Mouse (Mus musculus): ENCODE data around the gene Prrc2b. TPM values are rescaled to one million over a fixed set of nuclear protein-coding genes. Genes with fewer than 3 reads are reported as not detected.

Gene Prrc2b
- total RNA-seq, 2 experiments from 2014 or later = 12.8 to 32.6 TPM

- ATAC-seq (replicated peaks; ENCODE audit: poor library complexity, severe bottlenecking) = no peak
Measured at GRCm38 (mm10) chr2:32158616-32159239, 7.8 kb downstream of the Prrc2b start.

GRCm38 (mm10) chr2:32160525-32160924 is 9.6 kb downstream of the Prrc2b start:
- ATAC-seq (replicated peaks; ENCODE audit: poor library complexity, severe bottlenecking) = no peak

DNA sequence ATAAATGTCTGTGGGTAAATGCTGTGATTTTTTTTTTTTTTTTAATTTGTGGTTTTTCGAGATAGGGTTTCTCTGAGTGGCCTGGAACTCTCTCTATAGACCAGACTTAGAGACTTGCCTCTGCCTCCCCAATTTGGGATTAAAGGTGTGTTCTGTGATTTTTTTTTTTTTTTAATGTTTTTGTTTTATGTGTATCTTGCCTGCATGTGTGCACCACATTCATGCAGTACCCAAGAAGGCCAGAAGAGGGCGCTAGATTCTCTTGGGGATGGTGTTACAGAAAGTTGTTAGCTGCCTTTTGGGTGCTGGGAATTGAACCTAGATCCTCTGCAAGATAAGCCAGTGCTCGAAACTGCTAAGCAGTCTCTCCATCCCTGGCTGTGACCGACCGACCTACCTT is 10.1 kb downstream of the Prrc2b start:
- no peak for ATAC-seq (replicated peaks; ENCODE audit: poor library complexity, severe bottlenecking)

DNA sequence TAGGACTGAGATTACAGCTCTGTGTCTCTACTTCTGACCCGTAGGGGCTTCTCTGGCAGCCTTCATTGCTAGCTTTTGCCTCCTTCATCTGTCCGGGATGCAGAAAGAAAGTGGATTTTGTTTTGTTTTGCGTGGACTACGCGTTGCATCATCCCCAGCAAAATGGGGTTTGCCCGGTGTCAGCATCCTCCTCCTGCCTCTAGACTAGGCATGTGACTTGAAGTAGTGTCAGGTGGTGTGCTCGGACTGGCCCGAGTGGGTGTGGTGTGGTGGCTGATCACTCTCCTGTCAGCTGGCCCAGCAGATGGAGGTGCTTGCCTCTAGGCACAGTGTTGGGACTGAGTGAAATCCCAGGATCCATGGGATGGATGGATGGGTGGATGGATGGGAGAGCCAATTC is 11.2 kb downstream of the Prrc2b start:
- ATAC-seq (replicated peaks; ENCODE audit: poor library complexity, severe bottlenecking) = no peak

GRCm38 (mm10) chr2:32162646-32163045 is 11.8 kb downstream of the Prrc2b start:
- ATAC-seq (replicated peaks; ENCODE audit: poor library complexity, severe bottlenecking) = no peak

GRCm38 (mm10) chr2:32163057-32163456 is 12.2 kb downstream of the Prrc2b start:
- no peak for ATAC-seq (replicated peaks; ENCODE audit: poor library complexity, severe bottlenecking)

DNA sequence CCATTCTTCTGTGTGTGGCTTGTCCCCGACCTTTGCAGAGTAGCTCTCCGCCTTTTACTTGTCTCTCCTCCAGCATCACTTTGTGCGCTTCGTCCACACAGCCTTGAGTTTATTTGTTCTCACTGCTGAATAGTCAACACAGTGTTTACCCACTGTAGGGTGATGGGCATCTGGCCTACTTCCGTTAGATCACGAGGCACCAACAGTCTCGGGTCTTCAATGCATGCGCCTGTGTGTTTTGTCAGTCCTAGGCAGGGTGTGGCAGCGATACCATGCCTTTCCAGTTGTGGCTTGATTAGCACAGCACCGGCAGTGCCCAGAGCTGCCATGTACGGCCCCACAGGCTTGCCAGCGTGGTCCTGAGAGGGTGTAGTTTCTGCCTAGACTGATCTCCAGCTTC is 13.6 kb downstream of the Prrc2b start:
- ATAC-seq (replicated peaks; ENCODE audit: poor library complexity, severe bottlenecking) = no peak

DNA sequence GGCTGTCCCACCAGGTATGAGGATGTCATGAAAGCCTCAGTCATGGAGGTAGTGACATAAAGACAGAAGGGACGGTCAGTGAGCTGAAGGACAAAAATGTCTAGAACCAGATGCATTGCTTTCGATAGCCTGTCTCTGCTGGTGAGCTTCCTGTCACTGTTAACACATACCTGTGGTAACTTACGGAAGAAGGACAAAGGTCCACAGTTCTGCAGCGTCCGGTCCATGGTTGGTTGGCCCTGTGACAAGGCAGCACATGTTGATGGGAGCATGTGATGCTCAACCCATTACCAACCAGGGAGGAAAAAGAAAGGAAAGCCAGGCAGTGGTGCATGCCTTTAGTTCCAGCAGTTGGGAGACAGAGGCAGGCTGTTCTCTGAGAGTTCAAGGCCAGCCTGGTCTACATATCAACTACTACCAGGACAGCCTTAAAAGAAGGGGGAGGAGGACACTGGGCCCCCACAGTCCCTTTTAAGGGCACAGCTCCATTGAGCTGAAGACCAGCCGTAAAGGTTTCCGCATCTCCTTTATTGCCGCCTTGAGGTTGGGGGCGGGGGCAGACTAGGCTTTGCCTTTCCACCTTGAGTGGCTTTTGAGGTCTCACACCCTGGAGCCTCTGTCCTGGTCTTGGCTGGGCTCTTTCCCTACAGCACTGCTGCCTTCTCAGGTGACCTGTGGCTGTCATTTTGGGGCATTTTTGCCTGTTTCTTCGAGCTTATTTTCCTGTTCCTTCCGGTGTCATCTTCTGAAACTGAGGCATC is 14.3 kb downstream of the Prrc2b start:
- no peak for ATAC-seq (replicated peaks; ENCODE audit: poor library complexity, severe bottlenecking)

DNA sequence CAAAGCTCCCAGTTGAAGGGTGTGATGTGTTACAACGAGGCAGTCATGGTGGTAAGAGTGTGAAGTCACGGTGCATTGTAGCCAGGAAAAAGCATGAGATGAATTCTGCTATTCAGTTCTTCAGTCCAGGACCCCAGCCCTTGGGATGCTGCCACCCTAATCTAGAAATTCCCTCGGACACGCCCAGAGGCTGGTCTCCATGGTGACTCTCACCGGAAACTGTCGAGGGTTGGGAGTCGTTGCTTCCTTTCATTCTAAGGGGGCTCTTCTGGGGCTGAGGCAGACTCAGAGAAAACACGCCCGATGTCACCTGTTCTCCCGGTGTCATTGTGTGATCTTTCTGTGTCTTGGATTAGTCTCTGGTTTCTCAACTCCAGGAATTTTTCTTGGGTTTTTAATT is 15.7 kb downstream of the Prrc2b start:
- ATAC-seq (replicated peaks; ENCODE audit: poor library complexity, severe bottlenecking) = peak; percentile 15; the same call in 1 of the 2 replicates

DNA sequence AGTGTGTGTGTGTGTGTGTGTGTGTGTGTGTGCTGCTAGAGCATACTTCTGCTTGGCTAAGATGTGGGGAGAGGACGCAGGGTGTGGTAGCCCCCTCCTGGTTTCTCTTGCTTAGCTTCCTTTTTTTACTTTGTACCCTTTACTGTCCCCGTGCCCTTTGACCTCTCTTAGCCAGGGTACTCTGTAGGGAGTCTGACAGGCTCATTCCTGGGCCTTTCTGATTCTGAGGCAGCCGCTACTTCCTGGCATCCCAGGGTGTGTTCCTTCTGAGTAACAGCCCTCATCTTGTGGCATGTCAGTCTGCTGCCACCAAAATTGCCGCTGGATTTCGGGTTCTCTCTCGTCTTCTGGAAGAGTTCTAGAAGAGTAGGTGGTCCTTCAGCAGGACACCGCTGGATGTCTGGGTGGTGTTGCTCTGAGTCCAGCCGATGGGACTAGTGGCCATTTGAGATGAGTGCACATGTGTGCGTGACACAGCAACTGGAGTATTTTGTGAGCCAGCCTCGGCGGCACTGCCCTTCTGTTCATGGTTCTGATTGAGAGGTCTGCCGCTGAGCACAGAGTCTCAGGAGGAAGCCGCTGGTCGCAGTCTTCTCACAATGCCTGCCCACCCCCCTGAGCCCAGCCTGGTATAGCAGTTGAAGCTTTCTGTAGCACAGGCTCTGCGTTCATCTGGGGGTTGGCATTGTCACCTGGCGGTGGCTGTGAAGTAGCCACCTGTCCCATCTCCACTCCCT is 16.3 kb downstream of the Prrc2b start:
- ATAC-seq (replicated peaks; ENCODE audit: poor library complexity, severe bottlenecking) = peak; percentile 60

- ATAC-seq (replicated peaks; ENCODE audit: poor library complexity, severe bottlenecking) = peak; percentile 76
Measured at GRCm38 (mm10) chr2:32167819-32168218, 16.9 kb downstream of the Prrc2b start.

DNA sequence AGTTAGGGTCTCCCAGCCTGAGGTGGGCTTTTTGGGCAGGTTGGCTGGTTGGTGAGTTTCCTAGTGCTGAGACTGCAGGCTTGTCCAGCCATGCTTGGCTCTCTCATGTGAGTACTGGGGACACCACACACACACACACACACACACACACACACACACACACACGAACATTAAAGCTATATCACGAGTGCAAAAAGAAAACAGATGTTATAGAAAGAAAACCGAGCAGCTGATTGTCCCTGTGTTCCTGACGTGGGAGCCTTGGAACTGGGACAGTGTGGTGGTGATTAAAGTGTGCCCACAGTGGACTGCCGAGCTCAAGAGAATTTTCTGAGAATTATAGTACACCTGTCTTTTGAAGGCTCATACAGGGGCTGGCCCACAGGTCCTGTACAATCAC is 18.4 kb downstream of the Prrc2b start:
- ATAC-seq (replicated peaks; ENCODE audit: poor library complexity, severe bottlenecking) = no peak

GRCm38 (mm10) chr2:32170010-32170409 is 19.1 kb downstream of the Prrc2b start:
- no peak for ATAC-seq (replicated peaks; ENCODE audit: poor library complexity, severe bottlenecking)

GRCm38 (mm10) chr2:32171658-32172433 is 21.0 kb downstream of the Prrc2b start:
- no peak for ATAC-seq (replicated peaks; ENCODE audit: poor library complexity, severe bottlenecking)

GRCm38 (mm10) chr2:32174170-32174741 is 23.4 kb downstream of the Prrc2b start:
- ATAC-seq (replicated peaks; ENCODE audit: poor library complexity, severe bottlenecking) = no peak

- no peak for ATAC-seq (replicated peaks; ENCODE audit: poor library complexity, severe bottlenecking)
Measured at GRCm38 (mm10) chr2:32175051-32175466, 24.2 kb downstream of the Prrc2b start.

- ATAC-seq (replicated peaks; ENCODE audit: poor library complexity, severe bottlenecking) = no peak
Measured at GRCm38 (mm10) chr2:32175508-32175907, 24.6 kb downstream of the Prrc2b start.

DNA sequence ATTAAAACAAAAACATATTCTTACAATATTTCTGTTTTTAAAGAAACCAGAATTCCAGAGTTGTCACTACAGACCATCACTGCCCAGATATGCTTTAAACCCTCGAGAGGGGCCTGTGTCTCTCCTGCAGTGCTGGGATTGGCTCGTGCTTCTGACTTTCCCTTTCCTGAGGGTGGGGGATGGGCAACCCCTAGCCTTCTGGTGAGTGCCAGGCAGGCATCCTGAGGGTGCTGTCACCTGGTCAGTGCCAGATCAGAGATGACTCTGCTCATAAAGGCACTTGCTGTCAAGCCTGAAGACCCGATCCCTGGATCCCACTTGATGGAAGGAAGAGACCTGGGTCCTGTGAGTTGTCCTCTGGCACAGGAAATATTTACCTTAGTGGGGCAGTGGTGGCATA is 26.0 kb downstream of the Prrc2b start:
- no peak for ATAC-seq (replicated peaks; ENCODE audit: poor library complexity, severe bottlenecking)

DNA sequence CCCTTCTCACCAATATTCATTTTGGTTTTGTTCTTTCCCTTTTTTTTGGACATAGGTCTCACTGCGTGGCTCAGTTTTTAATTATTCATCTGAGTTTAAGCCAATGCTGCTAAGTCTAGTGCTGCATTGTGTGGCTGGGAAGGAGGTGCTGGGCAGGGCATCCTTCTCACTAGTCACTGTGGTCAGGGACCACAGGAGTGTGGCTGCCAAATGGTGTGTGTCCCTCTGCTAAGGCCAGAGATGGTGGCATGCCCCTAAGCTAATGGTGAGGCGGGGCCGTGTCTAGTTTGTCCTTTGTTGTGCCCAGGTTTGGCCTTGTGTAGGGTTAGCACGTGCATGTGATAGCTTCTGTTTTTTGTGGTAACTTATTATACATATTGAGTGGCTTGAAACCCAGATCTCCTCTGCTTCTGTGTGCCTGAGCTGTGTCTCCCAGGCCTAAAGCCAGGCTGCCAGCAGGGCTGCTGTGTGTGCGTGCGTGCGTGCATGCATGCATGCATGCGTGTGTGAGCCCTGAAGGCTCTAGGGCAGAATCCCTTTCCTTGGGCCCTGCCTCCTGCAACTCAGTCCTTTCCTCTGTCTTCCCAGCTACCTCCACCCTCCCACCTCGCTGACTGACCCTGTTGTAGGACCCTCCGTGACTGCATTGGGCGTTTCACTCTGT is 26.6 kb downstream of the Prrc2b start:
- ATAC-seq (replicated peaks; ENCODE audit: poor library complexity, severe bottlenecking) = peak; percentile 56

GRCm38 (mm10) chr2:32179363-32179762 is 28.5 kb downstream of the Prrc2b start:
- no peak for ATAC-seq (replicated peaks; ENCODE audit: poor library complexity, severe bottlenecking)
